Mouse (Mus musculus) embryonic facial prominence, embryonic 11.5 days (tissue): ENCODE results near the gene Ttc7b. TPM values are rescaled to one million over a fixed set of nuclear protein-coding genes. Genes with fewer than 3 reads are reported as not detected.

Experiments
- ATAC-seq: fragments of 200-750 bp; cut with Nextera tagmentation; replicated peaks from 2 replicates; pipeline ENCODE4 v1.8.0; 2017; ENCODE audit warnings: low read depth; ENCODE audit not compliant: insufficient number of reproducible peaks, low FRiP score, low TSS enrichment
- DNase-seq: peaks from one replicate; pipeline ENCODE4 v3.0.0-alpha.2; 2015; ENCODE audit warnings: low spot score
- H3K27ac ChIP-seq: fragments of 300-500 bp; sonication (generic); replicated peaks from 2 replicates; pipeline ENCODE4 v1.5.1; 2014; ENCODE audit warnings: mild to moderate bottlenecking, low read depth, low read length, control low read depth
- H3K27me3 ChIP-seq: fragments of 300-500 bp; sonication (generic); 2 replicates; pipeline ENCODE4 v1.6.1; 2014; ENCODE audit warnings: mild to moderate bottlenecking, low read length, moderate library complexity, mixed read lengths; ENCODE audit not compliant: control insufficient read depth, insufficient read depth
- H3K36me3 ChIP-seq: fragments of 300-500 bp; sonication (generic); replicated peaks from 2 replicates; pipeline ENCODE4 v1.6.1; 2014; ENCODE audit warnings: low read depth, mild to moderate bottlenecking, low read length, moderate library complexity, mixed read lengths; ENCODE audit not compliant: control insufficient read depth, insufficient read depth
- H3K4me1 ChIP-seq: fragments of 300-500 bp; sonication (generic); 2 replicates; pipeline ENCODE4 v1.6.1; 2014; ENCODE audit warnings: low read length, mixed read lengths; ENCODE audit not compliant: control insufficient read depth, insufficient read depth
- H3K4me2 ChIP-seq: fragments of 300-500 bp; sonication (generic); 2 replicates; pipeline ENCODE4 v1.6.1; 2014; ENCODE audit warnings: low read depth, mild to moderate bottlenecking, control low read depth, low read length, moderate library complexity
- H3K4me3 ChIP-seq: fragments of 300-500 bp; sonication (generic); 2 replicates; pipeline ENCODE4 v1.5.1; 2014; ENCODE audit warnings: low read depth, low read length, control low read depth
- H3K9ac ChIP-seq: fragments of 300-500 bp; sonication (generic); replicated peaks from 2 replicates; pipeline ENCODE4 v1.6.1; 2014; ENCODE audit warnings: mild to moderate bottlenecking, control low read depth, low read length
- H3K9me3 ChIP-seq: fragments of 300-500 bp; sonication (generic); replicated peaks from 2 replicates; pipeline ENCODE4 v1.6.1; 2016; ENCODE audit warnings: mild to moderate bottlenecking, low read length, inconsistent platforms, mixed read lengths; ENCODE audit not compliant: control insufficient read depth
- WGBS: fragments of 180-500 bp; shearing (Covaris S2); extraction: QIAGEN DNeasy Blood & Tissue Kit; methylation state at CpG from one replicate; pipeline ENCODE4 v1.1.7; 2014; 5-methylcytosine and 5-hydroxymethylcytosine counted together
- polyA plus RNA-seq: library from polyadenylated mRNA; unstranded; fragments of >200 nt; fragmentation: Nextera tagmentation; extraction: Ambion mirVana; gene quantifications from 2 replicates; pipeline ENCODE4 v1.2.1, GENCODE M21; 2014

The Ttc7b gene
- polyA plus RNA-seq, 1 experiment from 2014 or later: 10.0 TPM

GRCm38 (mm10) chr12:100542494-100542893 lies 21.9 kb upstream of the Ttc7b start:
- ATAC-seq (no peak), DNase-seq (no peak)
- no peak overlapping the region for H3K4me2 ChIP-seq
- H3K9ac ChIP-seq: no peak overlapping the region
- no peak overlapping the region for H3K4me3 ChIP-seq
- H3K27ac ChIP-seq: no peak overlapping the region
- H3K36me3 ChIP-seq: no peaks in the 10 kb centered on the region
- H3K27me3 ChIP-seq: no peaks in the 10 kb centered on the region
- WGBS: 89% methylated on average over 6 of the region's 6 CpGs
- no peaks in the 10 kb centered on the region for H3K4me1 ChIP-seq
- H3K9me3 ChIP-seq: no peaks in the 10 kb centered on the region

- Histone ChIP-seq H3K27ac (no peak overlapping the region), H3K36me3 (no peaks in the 10 kb centered on the region), H3K9me3 (no peaks in the 10 kb centered on the region), H3K4me1 (no peaks in the 10 kb centered on the region), H3K9ac (no peak overlapping the region), H3K4me3 (no peak overlapping the region), H3K4me2 (no peak overlapping the region), H3K27me3 (no peaks in the 10 kb centered on the region)
- DNase-seq (no peak), ATAC-seq (no peak)
- 29% methylated on average over 3 of the region's 3 CpGs for WGBS
These were observed 21.4 kb upstream of the Ttc7b start for GRCm38 (mm10) chr12:100542076-100542475.

DNA sequence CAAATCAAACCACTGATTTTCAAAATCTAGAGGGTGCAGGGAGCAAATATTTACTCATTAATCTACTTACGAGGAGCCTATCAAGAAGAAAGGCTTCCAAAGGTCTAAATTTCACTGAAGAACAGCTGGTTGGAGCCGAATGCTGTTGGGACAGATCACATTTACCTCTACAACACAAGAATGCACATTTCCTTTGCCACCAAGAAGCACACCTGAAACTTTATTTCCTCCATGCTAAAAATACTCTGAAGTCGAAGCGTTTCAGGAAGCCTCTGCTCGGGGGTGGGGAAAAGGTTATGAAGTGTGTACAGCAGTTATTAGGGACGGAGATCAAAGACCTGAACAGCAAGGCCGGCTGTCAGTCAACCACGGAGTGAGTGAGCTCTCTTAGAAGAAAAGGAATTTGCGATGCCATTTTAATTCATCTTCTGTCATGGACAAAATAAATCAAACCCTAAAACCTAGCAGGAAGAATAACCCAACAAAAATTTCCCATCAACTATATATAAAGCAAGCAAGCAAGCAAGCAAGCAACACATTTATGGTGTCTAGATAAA lies 18.6 kb upstream of the Ttc7b start:
- Histone ChIP-seq H3K9ac (no peak overlapping the region), H3K4me3 (no peak overlapping the region), H3K4me1 (no peaks in the 10 kb centered on the region), H3K36me3 (no peaks in the 10 kb centered on the region), H3K27me3 (no peaks in the 10 kb centered on the region), H3K9me3 (no peaks in the 10 kb centered on the region), H3K4me2 (no peak overlapping the region), H3K27ac (no peak overlapping the region)
- ATAC-seq (no peak), DNase-seq (peak; percentile 11)
- WGBS: 59% methylated on average over 9 of the region's 9 CpGs

DNA sequence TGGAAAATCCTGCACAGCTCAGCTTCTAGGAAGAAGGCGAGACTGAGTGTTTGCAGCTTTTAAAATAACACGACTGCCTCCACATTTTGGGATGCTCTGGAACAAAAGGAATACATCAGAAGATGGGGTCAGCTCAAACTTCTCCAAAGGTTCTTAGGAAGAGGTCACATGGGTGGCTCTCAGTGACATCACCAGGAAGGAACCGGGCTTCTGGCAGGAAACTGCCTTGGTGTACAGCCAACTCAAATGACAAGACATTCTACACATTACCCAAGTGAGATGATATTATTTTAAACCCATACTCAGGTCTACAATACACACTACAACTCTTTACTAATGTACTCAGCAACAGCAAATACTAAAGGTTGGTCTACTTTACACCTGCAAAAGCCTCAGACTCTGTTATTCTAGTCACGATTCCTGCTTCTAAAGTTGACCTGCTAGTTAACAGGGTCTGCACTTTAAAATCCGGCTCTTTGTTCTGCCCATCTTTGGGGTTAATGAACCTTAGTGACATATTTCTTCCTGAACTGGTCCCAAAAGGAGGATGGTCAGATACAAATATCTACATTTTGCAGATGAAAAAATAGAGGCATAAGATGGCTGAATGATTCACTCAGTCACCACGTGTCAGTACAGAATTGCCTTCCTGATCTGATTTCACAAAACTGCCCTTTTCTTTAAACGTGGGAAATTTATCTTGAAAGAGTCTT lies 18.0 kb upstream of the Ttc7b start:
- no peak overlapping the region for H3K27ac ChIP-seq
- H3K4me3 ChIP-seq: no peak overlapping the region
- no peaks in the 10 kb centered on the region for H3K27me3 ChIP-seq
- no peak overlapping the region for H3K4me2 ChIP-seq
- DNase-seq (no peak), ATAC-seq (no peak)
- no peaks in the 10 kb centered on the region for H3K9me3 ChIP-seq
- H3K9ac ChIP-seq: no peak overlapping the region
- no peaks in the 10 kb centered on the region for H3K36me3 ChIP-seq
- 75% methylated on average over 7 of the region's 7 CpGs for WGBS
- no peaks in the 10 kb centered on the region for H3K4me1 ChIP-seq

DNA sequence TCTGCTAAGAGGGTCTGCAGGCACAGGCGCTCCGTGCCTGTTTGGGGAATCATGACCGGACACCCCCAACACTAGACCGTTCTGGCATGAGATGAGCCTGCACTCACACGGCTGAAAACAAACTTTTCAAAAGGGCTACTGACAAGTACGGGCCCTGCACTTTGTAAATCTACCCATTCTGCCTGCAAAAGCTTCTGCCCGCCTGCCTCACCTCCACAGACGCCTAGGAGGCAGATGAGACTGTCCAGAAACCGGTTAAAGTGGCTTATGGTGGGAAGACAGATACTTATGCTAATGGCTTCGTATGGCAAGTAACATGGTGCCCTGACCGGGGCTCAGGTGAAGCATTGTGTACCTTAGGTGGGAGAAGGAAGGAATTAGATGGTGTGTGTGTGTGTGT lies 16.5 kb upstream of the Ttc7b start:
- Histone ChIP-seq H3K9me3 (no peaks in the 10 kb centered on the region), H3K27me3 (no peaks in the 10 kb centered on the region), H3K9ac (no peak overlapping the region), H3K27ac (no peak overlapping the region), H3K4me3 (no peak overlapping the region), H3K4me2 (no peak overlapping the region), H3K4me1 (no peaks in the 10 kb centered on the region), H3K36me3 (no peaks in the 10 kb centered on the region)
- WGBS: 76% methylated on average over 11 of the region's 11 CpGs
- no peak for DNase-seq
- no peak for ATAC-seq

DNA sequence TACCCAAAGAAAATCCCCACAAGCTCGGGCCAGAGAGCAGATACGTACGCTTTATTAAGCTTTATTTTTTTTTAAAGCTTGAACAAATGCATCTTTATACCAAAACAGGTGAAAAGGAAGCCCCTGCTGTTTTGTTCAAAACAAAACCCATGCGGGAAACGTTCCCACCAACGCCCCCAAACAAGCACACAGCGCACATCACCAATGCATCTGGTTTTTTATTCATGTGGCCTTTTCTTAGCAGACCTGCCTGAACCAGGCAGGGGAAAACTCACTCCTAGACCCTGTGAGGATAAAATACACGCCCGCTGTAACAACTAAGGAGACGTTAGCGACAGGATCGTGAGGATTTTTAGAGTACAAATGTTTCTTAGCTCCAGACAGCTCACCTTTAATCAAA lies 14.4 kb upstream of the Ttc7b start:
- H3K27ac ChIP-seq: no peak overlapping the region
- ATAC-seq: no peak
- H3K4me1 ChIP-seq: no peaks in the 10 kb centered on the region
- H3K4me3 ChIP-seq: no peak overlapping the region
- H3K36me3 ChIP-seq: no peaks in the 10 kb centered on the region
- no peaks in the 10 kb centered on the region for H3K27me3 ChIP-seq
- WGBS: 74% methylated on average over 12 of the region's 12 CpGs
- H3K9ac ChIP-seq: no peak overlapping the region
- H3K4me2 ChIP-seq: no peak overlapping the region
- H3K9me3 ChIP-seq: no peaks in the 10 kb centered on the region
- DNase-seq: no peak

DNA sequence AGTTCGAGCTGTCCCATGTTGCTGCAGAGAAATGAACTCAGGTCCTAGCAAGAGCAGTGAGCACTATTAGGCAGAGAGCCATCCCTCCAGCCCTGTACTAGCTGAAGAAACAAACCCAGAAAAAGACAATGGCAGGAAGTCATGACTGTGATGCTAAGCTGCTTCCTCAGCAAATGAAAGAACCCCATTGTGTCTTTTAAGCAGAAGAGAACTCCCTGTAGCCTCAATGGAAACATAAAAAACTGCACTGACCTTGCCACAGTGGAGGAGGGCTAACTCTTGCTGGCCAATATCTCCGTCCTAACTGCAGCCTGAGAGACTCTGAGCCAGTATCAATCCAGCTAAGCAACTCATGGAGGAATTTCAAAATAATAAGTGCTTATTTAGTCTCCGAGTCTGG lies 13.4 kb upstream of the Ttc7b start:
- Histone ChIP-seq H3K27ac (no peak overlapping the region), H3K4me2 (no peak overlapping the region), H3K4me1 (no peaks in the 10 kb centered on the region), H3K9ac (no peak overlapping the region), H3K27me3 (no peaks in the 10 kb centered on the region), H3K4me3 (no peak overlapping the region), H3K9me3 (no peaks in the 10 kb centered on the region), H3K36me3 (no peaks in the 10 kb centered on the region)
- 48% methylated on average over 3 of the region's 3 CpGs for WGBS
- ATAC-seq (no peak; the same call in 1 of the 2 replicates), DNase-seq (no peak)

DNA sequence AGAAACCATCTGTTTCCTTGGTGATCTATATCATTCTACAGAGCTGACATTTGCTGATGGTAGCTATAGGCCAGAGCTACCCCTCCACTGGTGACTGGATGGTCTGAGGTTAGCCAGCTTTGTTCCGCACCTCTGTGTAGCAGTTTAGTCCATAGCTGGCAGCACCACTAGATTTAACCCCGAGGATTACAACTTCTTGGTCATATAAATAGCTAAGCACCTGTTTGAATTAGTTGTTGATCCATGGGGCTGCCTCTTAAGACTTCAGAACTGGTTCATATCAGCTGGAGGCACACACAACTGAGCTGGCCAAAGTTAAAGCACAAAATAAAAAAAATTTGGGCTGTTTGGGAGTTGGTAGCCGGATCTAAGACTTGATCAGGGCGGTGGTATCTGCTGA lies 12.6 kb upstream of the Ttc7b start:
- no peak for ATAC-seq
- no peaks in the 10 kb centered on the region for H3K9me3 ChIP-seq
- H3K27ac ChIP-seq: no peak overlapping the region
- H3K4me1 ChIP-seq: no peaks in the 10 kb centered on the region
- no peaks in the 10 kb centered on the region for H3K36me3 ChIP-seq
- no peak overlapping the region for H3K9ac ChIP-seq
- WGBS: 62% methylated on average over 4 of the region's 4 CpGs
- no peaks in the 10 kb centered on the region for H3K27me3 ChIP-seq
- H3K4me3 ChIP-seq: no peak overlapping the region
- DNase-seq: no peak
- H3K4me2 ChIP-seq: no peak overlapping the region
